Mouse (Mus musculus): ENCODE measurements at regions not wholly inside any gene's neighbourhood (a gene's known extent, or its start where the extent isn't known, plus 50 kb on each side); places are given as distances from the start of the nearest gene placed in this dataset.
A peak's percentile ranks its signal among the peaks of the same experiment; 100 is the strongest.

DNA sequence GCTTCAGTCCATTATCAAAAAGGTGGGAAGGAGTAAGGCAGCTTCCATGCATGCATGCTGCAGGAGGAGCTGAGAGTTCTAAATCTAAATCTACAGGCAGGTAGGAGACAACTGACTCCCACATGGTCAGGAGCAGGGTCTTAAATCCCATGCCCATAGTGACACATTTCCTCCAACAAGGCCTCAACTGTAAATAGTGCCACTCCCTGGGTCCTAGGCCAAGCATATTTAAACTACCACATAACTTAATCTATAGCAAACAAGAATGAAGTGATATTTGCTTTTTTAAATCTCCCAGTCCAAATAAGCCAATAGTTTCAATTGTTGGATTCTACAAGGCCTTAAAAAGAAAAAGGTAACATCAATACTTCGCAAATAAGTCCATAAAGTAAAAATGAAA lies 1345.4 kb upstream of the Dsel start:
- DNase-seq (ENCODE audit: low spot score) = no peak

DNA sequence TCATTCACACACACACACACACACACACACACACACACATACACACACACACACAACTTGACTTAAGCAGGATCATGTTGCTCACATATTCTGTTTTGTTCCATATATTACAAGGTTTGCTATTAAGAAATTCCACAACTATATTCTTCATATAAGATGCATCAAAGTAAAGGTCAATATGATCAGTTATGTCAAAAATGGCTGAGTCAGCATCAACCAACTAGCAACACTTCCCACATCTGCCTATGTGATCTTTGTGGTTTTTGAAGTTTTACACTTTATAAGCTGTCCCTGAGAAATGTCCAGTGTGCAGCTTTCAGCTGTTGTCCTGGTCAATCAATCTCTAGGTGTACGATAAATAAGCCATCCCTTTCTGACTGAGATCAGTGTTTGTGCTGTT lies 1339.3 kb upstream of the Dsel start:
- no peak for DNase-seq (ENCODE audit: low spot score)

DNA sequence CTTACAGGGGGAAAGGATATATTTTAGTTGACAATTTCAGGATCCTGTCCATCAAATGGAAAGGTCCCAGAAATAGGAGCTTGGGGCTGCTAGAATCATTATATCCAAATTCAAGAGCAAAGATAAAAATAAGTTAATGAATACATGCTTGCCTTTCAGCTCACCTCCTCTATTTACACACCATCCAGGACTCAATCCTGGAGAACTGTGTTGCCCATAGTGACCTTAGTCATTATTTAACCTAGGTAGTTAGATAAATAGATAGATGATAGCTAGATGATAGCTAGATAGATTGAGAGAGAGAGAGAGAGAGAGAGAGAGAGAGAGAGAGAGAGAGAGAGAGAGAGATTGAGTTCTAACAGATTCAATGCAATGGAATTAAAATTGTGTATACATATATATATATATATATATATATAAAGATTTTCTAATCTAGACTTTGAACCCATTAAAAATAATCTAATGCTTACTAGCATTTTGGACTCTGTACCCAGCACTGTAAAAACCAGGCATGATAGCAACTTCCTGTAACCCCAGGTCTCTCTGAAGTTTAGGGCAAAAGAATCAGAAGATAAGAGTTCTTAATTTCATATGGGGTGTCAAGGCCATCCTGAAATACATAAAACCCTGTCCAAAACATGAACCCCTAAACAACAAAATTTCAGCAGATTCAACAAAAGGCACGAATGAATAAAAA lies 1329.5 kb upstream of the Dsel start:
- no peak for DNase-seq (ENCODE audit: low spot score)

DNA sequence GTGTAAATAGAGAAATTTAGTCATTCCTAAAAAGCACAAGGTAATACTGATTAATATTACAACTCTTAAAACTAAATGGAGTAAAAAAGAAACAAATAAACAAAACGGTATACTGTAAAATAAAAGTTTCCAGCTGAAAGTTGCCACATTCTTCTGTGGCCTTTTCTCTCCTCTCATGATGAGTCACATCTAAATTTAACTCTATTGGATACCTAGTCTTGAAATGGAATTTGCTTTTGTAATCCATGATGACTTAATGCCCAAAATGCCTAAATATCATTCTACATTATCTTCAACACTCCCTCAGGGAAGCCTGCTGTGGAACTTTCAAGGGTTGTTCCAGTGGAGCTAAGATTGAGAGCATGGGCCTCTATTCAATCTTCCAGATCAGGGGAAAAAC lies 1298.5 kb upstream of the Dsel start:
- peak; percentile 6 for DNase-seq (ENCODE audit: low spot score)
